Mouse (Mus musculus) hindbrain, embryonic 16.5 days (tissue): Measurements from ENCODE around the gene Sox5. TPM values are rescaled to one million over a fixed set of nuclear protein-coding genes. Genes with fewer than 3 reads are reported as not detected.

Experiments
- ATAC-seq: fragments of 200-750 bp; cut with Nextera tagmentation; 2 replicates; pipeline ENCODE4 v1.8.0; 2017; ENCODE audit warnings: moderate TSS enrichment, moderate library complexity
- H3K27ac ChIP-seq: fragments of 300-500 bp; sonication (generic); 2 replicates; pipeline ENCODE4 v1.5.1; 2014; ENCODE audit warnings: low read depth, mild to moderate bottlenecking, control low read depth, low read length, moderate library complexity
- H3K27me3 ChIP-seq: fragments of 300-500 bp; sonication (generic); replicated peaks from 2 replicates; pipeline ENCODE4 v1.6.1; 2014; ENCODE audit warnings: low read length; ENCODE audit not compliant: control insufficient read depth, insufficient read depth
- H3K36me3 ChIP-seq: fragments of 300-500 bp; sonication (generic); 2 replicates; pipeline ENCODE4 v1.6.1; 2014; ENCODE audit warnings: mild to moderate bottlenecking, low read length, moderate library complexity, mixed read lengths; ENCODE audit not compliant: control insufficient read depth, insufficient read depth
- H3K4me1 ChIP-seq: fragments of 300-500 bp; sonication (generic); 2 replicates; pipeline ENCODE4 v1.6.1; 2014; ENCODE audit warnings: low read depth, low read length; ENCODE audit not compliant: control insufficient read depth, insufficient read depth
- H3K4me2 ChIP-seq: fragments of 300-500 bp; sonication (generic); 2 replicates; pipeline ENCODE4 v1.6.1; 2014; ENCODE audit warnings: mild to moderate bottlenecking, low read length, control low read depth, moderate library complexity
- H3K4me3 ChIP-seq: fragments of 300-500 bp; sonication (generic); 2 replicates; pipeline ENCODE4 v1.5.1; 2014; ENCODE audit warnings: mild to moderate bottlenecking, low read length, control low read depth, moderate library complexity
- H3K9ac ChIP-seq: fragments of 300-500 bp; sonication (generic); 2 replicates; pipeline ENCODE4 v1.6.1; 2014; ENCODE audit warnings: low read depth, mild to moderate bottlenecking, control low read depth, low read length, moderate library complexity
- H3K9me3 ChIP-seq: fragments of 300-500 bp; sonication (generic); 2 replicates; pipeline ENCODE4 v1.6.1; 2014; ENCODE audit warnings: mild to moderate bottlenecking, low read length, moderate library complexity; ENCODE audit not compliant: control insufficient read depth
- whole genome bisulfite sequencing: fragments of 180-500 bp; shearing (Covaris S2); extraction: QIAGEN DNeasy Blood & Tissue Kit; methylation state at CpG from one replicate; pipeline ENCODE4 v1.1.7; 2014; 5-methylcytosine and 5-hydroxymethylcytosine counted together
- polyA plus RNA-seq: library from polyadenylated mRNA; unstranded; fragments of >200 nt; fragmentation: Nextera tagmentation; extraction: Ambion mirVana; gene quantifications from 2 replicates; pipeline ENCODE4 v1.2.1, GENCODE M21; 2015

The Sox5 gene
- polyA plus RNA-seq, 1 experiment from 2014 or later = 40.7 TPM

DNA sequence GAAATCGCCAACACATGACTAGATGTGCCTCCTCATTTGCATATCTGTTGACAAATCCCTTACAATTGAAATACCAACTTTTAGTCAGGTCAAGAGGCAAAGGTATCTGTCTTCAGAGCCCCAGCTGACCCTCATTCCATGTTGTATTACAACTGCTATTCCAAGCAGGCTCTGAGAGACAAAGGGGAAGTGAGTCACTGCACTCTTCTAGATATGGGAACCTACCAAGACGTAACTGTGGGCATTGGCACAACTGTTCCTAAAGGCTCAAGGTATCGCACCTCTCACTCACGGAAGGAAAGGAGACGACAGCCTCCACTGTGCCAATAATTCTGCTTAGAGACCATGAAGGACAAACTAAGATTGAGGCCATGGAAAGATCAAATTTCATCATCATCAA, 318.5 kb downstream of the Sox5 start:
- H3K9me3 ChIP-seq = no peaks in the 10 kb centered on the region
- 97% methylated on average over 5 of the region's 5 CpGs for WGBS
- ATAC-seq = no peak
- no peaks in the 10 kb centered on the region for H3K27me3 ChIP-seq
- no peaks in the 10 kb centered on the region for H3K36me3 ChIP-seq
- H3K4me1 ChIP-seq = no peaks in the 10 kb centered on the region
- H3K9ac ChIP-seq = no peak overlapping the region
- no peak overlapping the region for H3K4me3 ChIP-seq
- H3K27ac ChIP-seq = no peak overlapping the region
- H3K4me2 ChIP-seq = no peak overlapping the region

DNA sequence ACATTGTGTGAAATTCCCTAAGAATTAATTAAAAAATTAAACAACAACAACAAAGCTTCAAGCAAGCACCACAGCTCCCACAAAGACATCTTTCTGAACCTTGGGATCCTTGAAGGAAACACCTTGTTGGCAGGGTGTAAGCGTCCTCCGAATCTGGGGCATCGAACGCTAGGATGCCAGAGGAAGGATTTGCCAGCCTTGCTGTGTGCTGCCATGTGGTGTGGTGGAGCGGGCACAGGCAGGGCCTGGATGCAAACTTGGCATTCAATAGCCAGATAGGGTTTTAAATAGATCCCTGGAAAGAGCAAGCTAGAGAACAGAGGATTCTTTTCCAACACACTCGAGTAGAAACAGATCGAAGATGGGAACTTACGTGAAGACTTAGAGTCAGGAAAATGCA, 322.3 kb downstream of the Sox5 start:
- no peaks in the 10 kb centered on the region for H3K9me3 ChIP-seq
- no peak overlapping the region for H3K4me2 ChIP-seq
- H3K4me3 ChIP-seq = no peak overlapping the region
- no peak overlapping the region for H3K27ac ChIP-seq
- peaks cover 2% of the 10 kb centered on the region; the same call in 1 of the 2 replicates for H3K4me1 ChIP-seq
- no peak for ATAC-seq
- H3K9ac ChIP-seq = no peak overlapping the region
- no peaks in the 10 kb centered on the region for H3K27me3 ChIP-seq
- no peaks in the 10 kb centered on the region for H3K36me3 ChIP-seq
- WGBS = 91% methylated on average over 8 of the region's 8 CpGs

DNA sequence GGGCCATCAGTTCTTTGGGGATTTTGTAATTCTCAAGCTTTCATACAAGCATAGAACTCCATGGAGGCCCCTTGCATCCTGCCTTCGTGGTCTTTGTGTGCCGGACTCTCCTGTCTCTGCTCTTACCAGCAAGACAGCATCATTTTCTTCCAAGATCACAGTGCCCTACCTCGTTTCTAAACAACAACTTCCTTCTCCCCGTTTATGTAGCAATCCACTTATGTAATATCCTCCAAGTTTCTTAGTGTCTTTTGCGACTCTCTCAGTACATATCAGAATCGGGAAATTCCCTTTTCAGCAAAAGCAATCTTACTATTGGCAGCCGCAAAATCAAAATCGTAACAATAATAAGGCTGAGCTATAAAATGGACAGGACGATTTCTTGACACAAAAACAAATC, 324.3 kb downstream of the Sox5 start:
- Histone ChIP-seq H3K4me2 (no peak overlapping the region), H3K9me3 (no peaks in the 10 kb centered on the region), H3K4me3 (no peak overlapping the region), H3K27ac (no peak overlapping the region), H3K4me1 (peaks cover 10% of the 10 kb centered on the region), H3K9ac (no peak overlapping the region), H3K27me3 (0 out of 2 replicates have a peak, but pooled peaks cover 2% of the 10 kb centered on the region), H3K36me3 (no peaks in the 10 kb centered on the region)
- 91% methylated on average over 9 of the region's 9 CpGs for WGBS
- no peak for ATAC-seq

DNA sequence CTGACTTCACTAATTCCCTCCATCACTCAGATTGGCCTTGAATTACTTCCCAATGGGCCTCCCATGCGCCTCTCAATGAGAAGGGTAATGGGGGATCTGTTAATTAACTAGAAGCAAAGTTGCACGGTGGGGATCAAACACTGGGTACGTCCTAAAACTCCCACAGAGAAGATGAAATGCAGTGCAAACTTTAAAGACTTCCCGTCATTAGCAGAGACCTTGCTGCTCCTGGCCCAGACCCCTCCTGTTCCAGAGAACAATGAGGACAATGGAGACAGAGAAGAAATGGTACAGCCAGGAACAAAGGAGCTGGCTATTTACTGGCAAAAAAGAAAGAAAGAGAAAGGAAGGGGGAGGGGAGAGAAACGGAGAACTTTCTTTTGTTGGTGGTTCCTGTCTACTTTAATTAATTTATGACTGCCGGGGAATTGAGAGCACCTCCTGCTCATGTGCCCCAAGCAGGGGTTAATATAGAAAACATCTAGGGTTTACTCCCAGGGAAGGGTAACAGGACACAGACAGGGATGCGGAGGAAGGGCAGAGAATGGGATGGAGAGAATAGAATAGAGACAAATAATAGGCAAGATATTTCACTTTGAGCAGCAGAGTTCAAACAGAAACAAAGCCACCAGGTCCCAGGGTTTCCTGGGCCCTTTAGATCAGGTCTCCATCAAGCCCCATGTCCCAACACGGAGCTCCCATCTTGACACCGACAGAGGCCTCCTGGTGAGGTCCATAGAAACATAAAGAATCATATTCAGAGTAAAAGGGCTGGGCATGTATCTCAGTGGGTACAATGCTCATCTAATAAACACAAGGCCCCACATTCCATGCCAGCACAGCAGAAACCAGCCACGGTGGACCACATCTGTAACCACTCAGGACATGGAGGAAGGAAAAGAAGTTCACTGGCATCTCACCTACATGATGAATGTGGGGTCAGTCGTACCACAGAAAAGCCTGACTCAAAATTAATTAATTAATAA, 327.2 kb downstream of the Sox5 start:
- H3K4me2 ChIP-seq = no peak overlapping the region
- H3K27ac ChIP-seq = no peak overlapping the region
- peaks cover 10% of the 10 kb centered on the region for H3K4me1 ChIP-seq
- H3K4me3 ChIP-seq = no peak overlapping the region
- no peak overlapping the region for H3K9ac ChIP-seq
- H3K9me3 ChIP-seq = no peaks in the 10 kb centered on the region
- 20% methylated on average over 11 of the region's 11 CpGs for WGBS
- no peaks in the 10 kb centered on the region for H3K36me3 ChIP-seq
- ATAC-seq = no peak
- peaks cover 2% of the 10 kb centered on the region; the same call in 1 of the 2 replicates for H3K27me3 ChIP-seq

DNA sequence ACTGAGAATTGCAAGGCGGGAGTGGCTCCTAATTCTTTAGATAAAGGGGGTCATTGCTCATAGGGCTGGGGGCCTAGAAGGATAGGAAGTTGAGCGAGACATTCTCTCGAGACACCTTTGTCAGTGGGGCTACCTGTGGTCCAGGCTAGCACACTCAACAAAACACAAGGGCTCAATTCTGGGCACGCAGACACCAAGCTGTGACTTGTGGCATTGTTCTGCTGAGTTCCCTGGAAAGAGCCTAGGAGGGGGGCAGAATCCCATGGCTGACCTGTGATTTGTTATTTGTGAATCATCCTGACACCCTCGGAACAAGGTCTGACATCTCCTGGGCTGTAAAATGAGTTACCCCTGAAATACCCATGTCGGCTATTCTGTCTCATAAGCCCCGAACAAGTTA, 328.2 kb downstream of the Sox5 start:
- no peaks in the 10 kb centered on the region for H3K36me3 ChIP-seq
- 27% methylated on average over 7 of the region's 7 CpGs for WGBS
- H3K9me3 ChIP-seq = no peaks in the 10 kb centered on the region
- H3K4me1 ChIP-seq = peaks cover 10% of the 10 kb centered on the region
- no peak for ATAC-seq
- no peak overlapping the region for H3K4me3 ChIP-seq
- no peak overlapping the region for H3K4me2 ChIP-seq
- no peak overlapping the region for H3K9ac ChIP-seq
- peaks cover 2% of the 10 kb centered on the region; the same call in 1 of the 2 replicates for H3K27me3 ChIP-seq
- no peak overlapping the region for H3K27ac ChIP-seq

DNA sequence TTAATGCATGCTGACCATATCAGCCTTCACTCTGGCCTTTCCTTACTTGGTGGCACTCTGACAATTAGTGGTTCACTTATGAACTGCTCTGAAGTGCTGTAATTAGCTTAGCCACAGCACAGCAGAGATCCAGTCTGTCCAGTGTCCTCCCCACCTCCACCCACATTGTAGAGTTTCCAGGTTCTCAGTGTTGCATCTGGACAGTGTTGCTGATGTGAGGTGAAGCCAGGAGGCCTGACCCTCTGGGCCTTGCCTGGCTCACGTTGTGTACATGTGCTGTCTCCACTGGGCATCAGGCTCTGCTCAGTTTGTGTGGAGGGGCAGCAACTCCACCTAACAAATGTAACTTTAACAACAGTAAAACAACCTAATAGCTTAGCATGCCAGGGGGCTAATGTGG, 328.6 kb downstream of the Sox5 start:
- Histone ChIP-seq H3K4me2 (no peak overlapping the region), H3K27me3 (peaks cover 2% of the 10 kb centered on the region; the same call in 1 of the 2 replicates), H3K4me3 (no peak overlapping the region), H3K36me3 (no peaks in the 10 kb centered on the region), H3K4me1 (peaks cover 10% of the 10 kb centered on the region), H3K9ac (no peak overlapping the region), H3K27ac (no peak overlapping the region), H3K9me3 (no peaks in the 10 kb centered on the region)
- ATAC-seq = peak; percentile 69; the same call in 1 of the 2 replicates
- 38% methylated on average over 1 of the region's 1 CpGs for WGBS

DNA sequence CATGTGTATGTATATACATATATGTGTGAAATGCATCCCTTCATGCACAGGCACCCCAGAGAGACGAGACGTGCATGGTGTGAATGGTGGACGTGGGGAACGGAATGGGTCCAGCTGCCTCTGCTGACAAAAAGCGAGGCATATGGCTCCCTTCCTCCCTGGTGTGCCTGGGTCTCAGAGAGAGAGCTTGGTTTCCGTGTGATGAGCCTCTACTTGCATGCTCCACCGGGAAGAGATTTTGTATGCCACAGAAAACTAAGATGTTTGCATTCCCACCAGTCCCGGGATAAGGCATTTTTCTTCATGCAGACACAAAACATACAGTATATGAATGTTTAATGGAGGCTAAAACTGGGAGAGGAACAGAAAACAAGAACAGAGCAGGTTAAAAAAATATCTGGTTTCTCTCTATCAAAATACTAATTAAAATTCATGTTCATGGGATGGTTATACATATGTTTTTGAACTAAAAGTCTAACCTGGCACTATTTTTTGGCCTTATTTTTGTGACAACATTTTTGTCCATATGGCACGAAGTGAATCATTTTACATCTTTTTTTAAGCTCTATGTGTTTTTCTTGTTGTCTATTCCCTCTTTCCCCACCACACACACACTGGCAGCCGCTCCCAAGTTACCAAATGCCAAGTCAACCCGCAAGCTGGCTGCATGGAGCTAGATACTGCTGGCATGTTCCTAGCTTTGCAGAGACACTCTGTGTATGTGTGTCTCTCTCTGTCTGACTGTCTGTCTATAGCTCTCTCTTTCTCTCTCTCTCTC, 329.4 kb downstream of the Sox5 start:
- no peak overlapping the region for H3K4me3 ChIP-seq
- no peak overlapping the region for H3K4me2 ChIP-seq
- H3K27ac ChIP-seq = no peak overlapping the region
- ATAC-seq = no peak
- no peak overlapping the region for H3K9ac ChIP-seq
- peaks cover 10% of the 10 kb centered on the region for H3K4me1 ChIP-seq
- H3K27me3 ChIP-seq = peaks cover 2% of the 10 kb centered on the region; the same call in 1 of the 2 replicates
- no peaks in the 10 kb centered on the region for H3K36me3 ChIP-seq
- 62% methylated on average over 11 of the region's 11 CpGs for WGBS
- no peaks in the 10 kb centered on the region for H3K9me3 ChIP-seq

DNA sequence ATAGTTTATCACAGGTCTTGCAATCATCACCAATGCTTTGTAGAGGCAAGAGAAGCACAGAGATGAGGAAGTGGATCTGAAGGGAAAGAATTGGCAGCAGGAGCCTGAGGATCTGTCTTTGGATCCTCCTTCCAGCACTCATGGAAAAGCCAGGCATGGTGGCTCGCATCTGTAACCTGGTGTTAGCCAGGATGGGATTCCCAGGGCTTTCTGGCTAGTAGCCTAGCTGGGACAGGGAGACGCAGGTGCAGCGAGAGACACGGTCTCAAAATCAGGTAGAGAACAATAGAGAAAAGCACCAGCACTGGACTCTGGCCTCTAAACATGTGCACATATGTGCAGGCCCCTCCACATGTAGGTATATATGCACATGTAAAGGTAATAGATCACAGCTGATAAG, 330.1 kb downstream of the Sox5 start:
- H3K27me3 ChIP-seq = peaks cover 2% of the 10 kb centered on the region; the same call in 1 of the 2 replicates
- no peak overlapping the region for H3K27ac ChIP-seq
- H3K4me3 ChIP-seq = no peak overlapping the region
- no peaks in the 10 kb centered on the region for H3K9me3 ChIP-seq
- H3K36me3 ChIP-seq = no peaks in the 10 kb centered on the region
- WGBS = 73% methylated on average over 4 of the region's 4 CpGs
- H3K4me1 ChIP-seq = peaks cover 10% of the 10 kb centered on the region
- H3K9ac ChIP-seq = no peak overlapping the region
- H3K4me2 ChIP-seq = no peak overlapping the region
- no peak for ATAC-seq
